Mouse (Mus musculus): ENCODE data around the gene Col2a1. TPM values are rescaled to one million over a fixed set of nuclear protein-coding genes. Genes with fewer than 3 reads are reported as not detected.

Col2a1 gene
- total RNA-seq (2021), result 1 to 10 TPM; 1.3 to 1.6 TPM
- long read RNA-seq, full-length matches to known transcripts, result 1 of 1 reads
- long read RNA-seq, partial matches to known transcripts, result 0 of 1 reads
- long read RNA-seq, other reads (novel, unspliced or antisense), result 0 of 1 reads

GRCm38 (mm10) chr15:98003822-98004739, at the start of gene Col2a1:
Gene Col2a1 (minus strand): TSS chr15:98004695.
- DNase-seq (ENCODE audit: low spot score in 2 of 2), result no peak

- no peak for DNase-seq (ENCODE audit: low spot score in 2 of 2)
Measured at GRCm38 (mm10) chr15:98051685-98052084, 47.2 kb upstream of the Col2a1 start.

- no peak for DNase-seq (ENCODE audit: low spot score in 2 of 2)
Measured at GRCm38 (mm10) chr15:98048918-98049700, 44.6 kb upstream of the Col2a1 start.

- DNase-seq (ENCODE audit: low spot score in 2 of 2), result no peak
Measured at GRCm38 (mm10) chr15:98044387-98044786, 39.9 kb upstream of the Col2a1 start.

GRCm38 (mm10) chr15:98043967-98044366, 39.5 kb upstream of the Col2a1 start:
- no peak for DNase-seq (ENCODE audit: low spot score in 2 of 2)

GRCm38 (mm10) chr15:98042508-98042907, 38.0 kb upstream of the Col2a1 start:
- no peak for DNase-seq (ENCODE audit: low spot score in 2 of 2)

GRCm38 (mm10) chr15:98039682-98040081, 35.2 kb upstream of the Col2a1 start:
- DNase-seq (ENCODE audit: low spot score in 2 of 2), result no peak

- no peak for DNase-seq (ENCODE audit: low spot score in 2 of 2)
Measured at GRCm38 (mm10) chr15:98036578-98036977, 32.1 kb upstream of the Col2a1 start.

GRCm38 (mm10) chr15:98035076-98035755, 30.7 kb upstream of the Col2a1 start:
- DNase-seq (ENCODE audit: low spot score in 2 of 2), result no peak

- no peak for DNase-seq (ENCODE audit: low spot score in 2 of 2)
Measured at GRCm38 (mm10) chr15:98033233-98033748, 28.8 kb upstream of the Col2a1 start.

GRCm38 (mm10) chr15:98029798-98030197, 25.3 kb upstream of the Col2a1 start:
- DNase-seq (ENCODE audit: low spot score in 2 of 2), result no peak

- no peak for DNase-seq (ENCODE audit: low spot score in 2 of 2)
Measured at GRCm38 (mm10) chr15:98026967-98027904, 22.7 kb upstream of the Col2a1 start.

- no peak for DNase-seq (ENCODE audit: low spot score in 2 of 2)
Measured at GRCm38 (mm10) chr15:98025611-98026010, 21.1 kb upstream of the Col2a1 start.

GRCm38 (mm10) chr15:98023137-98023536, 18.6 kb upstream of the Col2a1 start:
- no peak for DNase-seq (ENCODE audit: low spot score in 2 of 2)

- no peak for DNase-seq (ENCODE audit: low spot score in 2 of 2)
Measured at GRCm38 (mm10) chr15:98021886-98022285, 17.4 kb upstream of the Col2a1 start.

GRCm38 (mm10) chr15:98019047-98019446, 14.6 kb upstream of the Col2a1 start:
- no peak for DNase-seq (ENCODE audit: low spot score in 2 of 2)

- DNase-seq (ENCODE audit: low spot score in 2 of 2), result no peak
Measured at GRCm38 (mm10) chr15:98017925-98018324, 13.4 kb upstream of the Col2a1 start.

GRCm38 (mm10) chr15:98012810-98013209, 8.3 kb upstream of the Col2a1 start:
- no peak for DNase-seq (ENCODE audit: low spot score in 2 of 2)

GRCm38 (mm10) chr15:98005181-98005580, 686 bp upstream of the Col2a1 start:
- no peak for DNase-seq (ENCODE audit: low spot score in 2 of 2)

- no peak for DNase-seq (ENCODE audit: low spot score in 2 of 2)
Measured at GRCm38 (mm10) chr15:98004740-98005159, 255 bp upstream of the Col2a1 start.
